Mouse (Mus musculus) layer of hippocampus, adult 18-20 months (tissue): ENCODE measurements around the gene Cwh43. TPM values are rescaled to one million over a fixed set of nuclear protein-coding genes. Genes with fewer than 3 reads are reported as not detected.
A peak's percentile ranks its signal among the peaks of the same experiment; 100 is the strongest.
"Not testable (repeated sequence)": the region's sequence is repeated elsewhere in the genome, so short reads cannot be mapped to it uniquely, and the experiment has no call there.

ENCODE experiments used
- DNase-seq, 2 experiments: peaks; one replicate each; pipeline ENCODE4 v3.0.0; 2022; ENCODE audit warnings: low spot score in 2 of 2
- total RNA-seq, 2 experiments: library from RNA; stranded (reverse); gene quantifications; 2 replicates each; pipeline ENCODE4 v1.2.3; 2021

The Cwh43 gene
- total RNA-seq, 2 experiments from 2014 or later, result 0.68 to 0.89 TPM

GRCm38 (mm10) chr5:73474412-73475405, 68.8 kb downstream of the Cwh43 start:
- no peak for DNase-seq

GRCm38 (mm10) chr5:73480700-73481099, 74.8 kb downstream of the Cwh43 start, which contains the start of gene Dcun1d4:
TSS of gene Dcun1d4 (plus strand) at chr5:73481000.
- no peak for DNase-seq

GRCm38 (mm10) chr5:73481401-73481800, 75.5 kb downstream of the Cwh43 start:
- DNase-seq, result no peak

- not testable (repeated sequence) for DNase-seq
These were observed 76.5 kb downstream of the Cwh43 start for GRCm38 (mm10) chr5:73482381-73482780.

GRCm38 (mm10) chr5:73484016-73484615, 78.2 kb downstream of the Cwh43 start:
- DNase-seq, result no peak

- DNase-seq, result no peak
These were observed 80.6 kb downstream of the Cwh43 start for GRCm38 (mm10) chr5:73486451-73486850.

- no peak for DNase-seq
These were observed 84.0 kb downstream of the Cwh43 start for GRCm38 (mm10) chr5:73489915-73490314.

- peak; percentile 99 to 100 for DNase-seq
These were observed 84.8 kb downstream of the Cwh43 start for GRCm38 (mm10) chr5:73490596-73491073.

GRCm38 (mm10) chr5:73491074-73491836, 85.4 kb downstream of the Cwh43 start:
- no peak for DNase-seq

- peak; percentile 87 to 96 for DNase-seq
These were observed 86.2 kb downstream of the Cwh43 start for GRCm38 (mm10) chr5:73491837-73492720.

GRCm38 (mm10) chr5:73497401-73497800, 91.5 kb downstream of the Cwh43 start:
- DNase-seq, result peak in 1 of 2 experiments; percentile 31

- no peak for DNase-seq
These were observed 92.7 kb downstream of the Cwh43 start for GRCm38 (mm10) chr5:73498559-73498958.

GRCm38 (mm10) chr5:73500867-73501440, 95.1 kb downstream of the Cwh43 start:
- DNase-seq, result no peak

- no peak for DNase-seq
These were observed 96.5 kb downstream of the Cwh43 start for GRCm38 (mm10) chr5:73502422-73502821.

Other genes starting within 250 kb of the Cwh43 start
- gene Fryl, start 149.5 kb upstream of the Cwh43 start, total RNA-seq, result 10 to 100 TPM; 63.6 to 66.7 TPM
- gene Ociad1, start 113.3 kb upstream of the Cwh43 start, total RNA-seq, result 100 to 1,000 TPM; 467 to 470 TPM
- 100 to 1,000 TPM; 124 to 136 TPM for gene Ociad2, start 65.0 kb upstream of the Cwh43 start, total RNA-seq
- gene Dcun1d4, start 74.9 kb downstream of the Cwh43 start, total RNA-seq, result 100 to 1,000 TPM; 120 to 121 TPM
- not detected for gene Lrrc66, start 226.5 kb downstream of the Cwh43 start, total RNA-seq
- 10 to 100 TPM; 43.0 to 45.5 TPM for gene Sgcb, start 241.7 kb downstream of the Cwh43 start, total RNA-seq
- gene Spata18, start 245.3 kb downstream of the Cwh43 start, total RNA-seq, result 1 to 10 TPM; 1.1 to 1.2 TPM